Mouse (Mus musculus): Measurements from ENCODE around the gene Dlx1. TPM values are rescaled to one million over a fixed set of nuclear protein-coding genes. Genes with fewer than 3 reads are reported as not detected.

The Dlx1 gene
- polyA plus RNA-seq, 1 experiment from 2014 or later = 69.6 TPM

GRCm38 (mm10) chr2:71580632-71581466, 52.9 kb downstream of the Dlx1 start:
- Histone ChIP-seq H3K27ac (replicated peaks) (peak overlapping the region; percentile 82), H3K4me1 (peaks cover 34% of the 10 kb centered on the region), H3K9me3 (0 out of 2 replicates have a peak, but pooled peaks cover 5% of the 10 kb centered on the region), H3K27me3 (replicated peaks; ENCODE audit: low read depth, poor library complexity, severe bottlenecking) (peaks cover 20% of the 10 kb centered on the region), H3K36me3 (replicated peaks) (no peaks in the 10 kb centered on the region), H3K4me3 (peak overlapping the region; percentile 68)
- WGBS = 12% methylated on average over 50 of the region's 50 CpGs
- DNase-seq (ENCODE audit: low spot score) = peak; percentile 84

- 58% methylated on average over 5 of the region's 5 CpGs for WGBS
Observed at GRCm38 (mm10) chr2:71581488-71581887, 53.6 kb downstream of the Dlx1 start.

More at GRCm38 (mm10) chr2:71581488-71581887, 53.6 kb downstream of the Dlx1 start:
- 0 out of 2 replicates have a peak, but pooled peaks cover 5% of the 10 kb centered on the region for H3K9me3 ChIP-seq
- peaks cover 20% of the 10 kb centered on the region for H3K27me3 ChIP-seq (replicated peaks; ENCODE audit: low read depth, poor library complexity, severe bottlenecking)
- H3K4me1 ChIP-seq = peaks cover 34% of the 10 kb centered on the region
- H3K36me3 ChIP-seq (replicated peaks) = no peaks in the 10 kb centered on the region
- no peak overlapping the region for H3K27ac ChIP-seq (replicated peaks)
- peak overlapping the region; percentile 68 for H3K4me3 ChIP-seq
- no peak for DNase-seq (ENCODE audit: low spot score)

Other genes with a start within 250 kb of the Dlx1 start
- gene Slc25a12, start 160.4 kb upstream of the Dlx1 start, polyA plus RNA-seq (2016; fragmentation: Nextera tagmentation; extraction: Ambion mirVana) = 33.4 and 38.4 TPM in 2 replicates
- 197 and 204 TPM in 2 replicates for gene Hat1, start 139.2 kb upstream of the Dlx1 start, polyA plus RNA-seq (2016; fragmentation: Nextera tagmentation; extraction: Ambion mirVana)
- 29.1 and 29.6 TPM in 2 replicates for gene Metap1d, start 74.8 kb upstream of the Dlx1 start, polyA plus RNA-seq (2016; fragmentation: Nextera tagmentation; extraction: Ambion mirVana)
- 33.3 and 38.4 TPM in 2 replicates for gene Dlx2, start 18.6 kb downstream of the Dlx1 start, polyA plus RNA-seq (2016; fragmentation: Nextera tagmentation; extraction: Ambion mirVana)
- gene Itga6, start 217.5 kb downstream of the Dlx1 start, polyA plus RNA-seq (2016; fragmentation: Nextera tagmentation; extraction: Ambion mirVana) = 30.7 and 31.6 TPM in 2 replicates

Measured in embryonic facial prominence, embryonic 10.5 days (tissue).